Mouse (Mus musculus): ENCODE data around the gene Hist1h3f.
"Not testable (repeated sequence)": the region's sequence is repeated elsewhere in the genome, so short reads cannot be mapped to it uniquely, and the experiment has no call there.

Gene Hist1h3f

DNA sequence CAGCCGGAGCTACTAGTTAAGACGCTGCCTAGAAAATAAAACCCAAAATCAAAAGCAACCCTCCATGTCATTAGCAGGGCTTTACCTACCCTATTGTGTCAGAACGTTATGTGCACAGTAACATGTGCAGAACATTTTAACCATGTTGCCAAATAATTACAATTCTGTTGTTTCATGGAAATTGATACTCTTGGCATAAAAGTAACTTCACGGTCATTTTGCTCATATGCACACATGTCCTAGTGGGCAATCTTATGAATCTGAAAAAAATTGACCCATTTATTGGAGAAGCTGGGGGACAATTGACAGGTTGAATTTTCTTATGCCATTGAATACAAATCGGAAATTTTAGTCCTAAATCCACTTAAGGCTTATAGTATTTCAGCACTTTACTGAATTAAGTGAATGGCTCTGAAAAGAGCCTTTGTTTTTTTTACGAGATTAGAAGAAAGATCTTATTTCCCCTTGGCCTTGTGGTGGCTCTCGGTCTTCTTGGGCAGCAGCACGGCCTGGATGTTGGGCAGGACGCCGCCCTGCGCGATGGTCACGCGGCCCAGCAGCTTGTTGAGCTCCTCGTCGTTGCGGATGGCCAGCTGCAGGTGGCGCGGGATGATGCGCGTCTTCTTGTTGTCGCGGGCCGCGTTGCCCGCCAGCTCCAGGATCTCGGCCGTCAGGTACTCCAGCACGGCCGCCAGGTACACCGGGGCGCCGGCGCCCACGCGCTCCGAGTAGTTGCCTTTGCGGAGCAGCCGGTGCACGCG, 26.6 kb downstream of the Hist1h3f start:
- not testable (repeated sequence) for DNase-seq

DNA sequence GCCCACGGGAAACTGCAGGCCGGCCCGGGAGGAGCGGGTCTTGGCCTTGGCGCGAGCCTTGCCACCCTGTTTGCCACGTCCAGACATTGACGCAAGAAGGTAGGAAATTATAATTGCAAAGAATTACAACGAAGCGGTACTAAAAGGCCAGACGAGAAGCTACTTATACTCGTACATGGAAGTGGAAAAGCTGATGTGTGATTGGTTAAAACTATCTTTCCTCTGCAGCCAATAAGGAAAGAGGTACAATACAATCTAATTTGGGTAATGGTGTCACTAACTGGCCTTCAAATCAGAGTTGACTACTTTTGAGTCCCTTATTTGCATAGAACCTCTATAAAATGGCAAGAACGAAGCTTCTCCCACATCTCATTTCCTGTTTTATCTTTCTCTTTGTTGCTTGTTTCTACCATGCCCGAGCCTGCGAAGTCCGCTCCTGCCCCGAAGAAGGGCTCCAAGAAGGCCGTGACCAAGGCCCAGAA, 27.2 kb downstream of the Hist1h3f start, which contains the start of the genes Hist1h2ae and Hist1h2bg:
Gene Hist1h2ae (minus strand): TSS at position 199 of the 482 bp plus-strand sequence.
Gene Hist1h2bg (plus strand): TSS at position 375 of the 482 bp plus-strand sequence.
- peak; percentile 58 for DNase-seq

DNA sequence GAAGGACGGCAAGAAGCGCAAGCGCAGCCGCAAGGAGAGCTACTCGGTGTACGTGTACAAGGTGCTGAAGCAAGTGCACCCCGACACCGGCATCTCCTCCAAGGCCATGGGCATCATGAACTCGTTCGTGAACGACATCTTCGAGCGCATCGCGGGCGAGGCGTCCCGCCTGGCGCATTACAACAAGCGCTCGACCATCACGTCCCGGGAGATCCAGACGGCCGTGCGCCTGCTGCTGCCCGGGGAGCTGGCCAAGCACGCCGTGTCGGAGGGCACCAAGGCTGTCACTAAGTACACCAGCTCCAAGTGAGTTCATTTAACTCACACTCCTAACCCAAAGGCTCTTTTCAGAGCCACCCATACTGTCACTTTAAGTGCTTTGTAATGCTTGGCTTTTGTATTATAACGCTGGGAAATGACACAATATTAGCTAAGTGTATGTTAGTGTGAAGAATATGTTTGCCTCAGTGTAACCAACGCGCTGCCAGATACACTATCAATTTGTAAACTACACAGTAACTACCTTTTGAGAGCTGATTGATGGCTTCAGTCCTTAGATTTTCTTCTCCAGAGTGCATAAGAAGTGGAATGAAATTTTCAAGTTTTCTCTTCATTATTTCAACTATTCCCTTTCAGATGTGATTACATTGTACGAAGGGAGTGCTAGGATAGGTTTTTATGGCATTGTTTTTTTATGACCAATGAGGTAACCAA, 27.8 kb downstream of the Hist1h3f start:
- not testable (repeated sequence) for DNase-seq

DNA sequence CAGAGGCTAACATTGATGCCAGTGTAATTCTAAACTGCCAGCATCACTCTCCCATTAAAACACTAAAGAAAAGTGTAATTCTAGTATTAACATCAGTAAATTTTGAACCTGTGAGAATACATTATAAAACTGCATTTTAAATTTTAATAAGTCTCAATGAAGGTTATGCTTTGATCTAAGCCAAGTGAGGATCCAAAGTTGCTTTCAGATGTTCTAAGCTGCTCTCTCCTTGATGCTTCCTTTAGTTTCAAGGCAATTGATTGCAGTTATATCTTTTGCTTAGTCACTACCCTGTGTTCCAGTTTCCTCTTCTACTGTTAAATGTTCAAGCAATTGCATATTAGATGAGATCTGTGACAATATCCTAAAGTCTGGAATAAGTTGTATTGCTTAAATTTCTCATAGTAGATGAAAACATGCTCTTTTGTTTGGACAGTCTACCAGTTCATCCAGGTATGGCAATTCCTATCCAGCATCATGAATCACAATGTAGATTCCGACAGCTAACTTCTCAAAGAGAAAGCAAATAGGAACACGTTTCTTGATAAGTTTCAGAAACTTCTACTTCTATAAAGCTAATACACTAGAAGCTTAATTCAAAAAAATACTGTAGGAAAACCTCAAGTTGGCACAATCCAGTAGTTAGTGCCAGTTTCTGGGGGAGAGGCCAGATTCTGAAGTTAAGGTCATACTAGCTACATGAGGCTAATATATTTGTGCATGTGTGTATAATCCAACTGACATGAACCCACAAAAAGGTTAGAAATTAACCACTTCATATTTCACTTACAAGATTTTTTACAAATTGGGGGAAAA, 28.6 kb downstream of the Hist1h3f start:
- no peak for DNase-seq

DNA sequence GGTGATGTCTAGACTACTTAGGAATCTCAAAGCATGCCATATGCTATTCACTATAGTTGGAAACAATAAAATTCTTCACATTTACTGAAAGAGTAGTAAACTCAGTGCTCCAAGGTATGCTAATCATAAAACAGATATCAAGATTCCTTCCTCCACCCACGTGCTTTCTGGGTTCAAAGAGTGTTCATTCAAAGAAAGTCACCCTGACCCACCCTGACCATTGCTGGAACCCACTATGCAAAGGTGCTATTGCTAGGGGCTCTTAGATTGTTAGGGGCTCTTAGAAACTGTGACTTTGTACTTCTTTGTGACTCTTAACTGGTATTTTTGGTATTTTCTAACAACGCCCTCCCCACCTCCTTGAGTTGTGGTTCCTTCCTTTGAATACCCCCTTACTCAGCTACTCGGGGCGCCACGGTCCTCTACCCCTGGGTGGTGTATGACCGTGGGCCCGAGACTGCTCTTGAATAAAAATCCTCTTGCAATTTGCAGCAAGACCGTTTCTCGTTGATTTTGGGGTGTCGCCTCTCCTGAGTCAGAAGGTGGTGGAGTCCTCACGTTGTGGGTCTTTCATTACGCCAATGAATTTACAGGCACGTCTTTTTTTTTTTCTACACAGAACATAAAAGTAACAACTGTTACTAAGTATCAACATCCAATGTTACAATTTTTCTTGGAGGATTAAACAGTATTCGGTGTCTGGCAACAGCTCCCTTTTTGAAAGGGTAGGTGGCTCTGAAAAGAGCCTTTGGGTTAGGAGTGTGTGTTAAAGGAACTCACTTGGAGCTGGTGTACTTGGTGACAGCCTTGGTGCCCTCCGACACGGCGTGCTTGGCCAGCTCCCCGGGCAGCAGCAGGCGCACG, 29.4 kb downstream of the Hist1h3f start:
- not testable (repeated sequence) for DNase-seq

- DNase-seq, result peak; percentile 68
Measured at GRCm38 (mm10) chr13:23573898-23574524, 30.2 kb downstream of the Hist1h3f start, which contains the start of the genes Hist1h2bf and Hist1h2ad. Gene Hist1h2bf, minus strand, starts transcription at chr13:23574196. Gene Hist1h2ad, plus strand, starts transcription at chr13:23574381.

GRCm38 (mm10) chr13:23574546-23575170, 30.8 kb downstream of the Hist1h3f start:
- DNase-seq, result not testable (repeated sequence)

- DNase-seq, result peak; percentile 17
Measured at GRCm38 (mm10) chr13:23575271-23575851, 31.5 kb downstream of the Hist1h3f start, which contains the start of gene Hist1h3d. Gene Hist1h3d, plus strand, starts transcription at chr13:23575763.

GRCm38 (mm10) chr13:23575864-23576313, 32.0 kb downstream of the Hist1h3f start:
- not testable (repeated sequence) for DNase-seq

DNA sequence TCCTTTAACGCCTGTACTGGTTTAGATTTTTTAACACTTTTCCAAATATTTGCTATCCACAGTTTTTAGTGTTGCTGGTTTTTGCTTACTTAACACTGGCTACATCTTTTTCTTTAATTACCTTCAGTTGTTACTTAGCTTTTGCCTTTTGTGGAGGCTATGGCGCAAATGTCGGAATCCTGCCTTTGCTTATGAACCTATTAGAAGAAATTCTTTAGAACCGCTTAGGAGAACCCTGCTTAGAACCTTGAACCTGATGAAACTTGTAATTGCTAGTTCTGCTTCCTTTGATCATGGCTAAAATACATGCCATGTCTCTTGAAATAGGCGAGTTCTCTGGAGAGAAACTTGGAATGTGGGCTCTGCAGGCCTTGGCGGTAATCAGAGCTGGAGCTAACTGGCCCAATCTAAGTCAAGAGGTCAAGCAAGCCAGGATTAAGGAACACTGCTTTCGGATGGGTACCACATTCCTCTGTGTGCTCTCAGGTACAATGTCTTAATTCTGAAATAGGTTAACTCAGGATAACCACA, 32.6 kb downstream of the Hist1h3f start:
- DNase-seq, result no peak

DNA sequence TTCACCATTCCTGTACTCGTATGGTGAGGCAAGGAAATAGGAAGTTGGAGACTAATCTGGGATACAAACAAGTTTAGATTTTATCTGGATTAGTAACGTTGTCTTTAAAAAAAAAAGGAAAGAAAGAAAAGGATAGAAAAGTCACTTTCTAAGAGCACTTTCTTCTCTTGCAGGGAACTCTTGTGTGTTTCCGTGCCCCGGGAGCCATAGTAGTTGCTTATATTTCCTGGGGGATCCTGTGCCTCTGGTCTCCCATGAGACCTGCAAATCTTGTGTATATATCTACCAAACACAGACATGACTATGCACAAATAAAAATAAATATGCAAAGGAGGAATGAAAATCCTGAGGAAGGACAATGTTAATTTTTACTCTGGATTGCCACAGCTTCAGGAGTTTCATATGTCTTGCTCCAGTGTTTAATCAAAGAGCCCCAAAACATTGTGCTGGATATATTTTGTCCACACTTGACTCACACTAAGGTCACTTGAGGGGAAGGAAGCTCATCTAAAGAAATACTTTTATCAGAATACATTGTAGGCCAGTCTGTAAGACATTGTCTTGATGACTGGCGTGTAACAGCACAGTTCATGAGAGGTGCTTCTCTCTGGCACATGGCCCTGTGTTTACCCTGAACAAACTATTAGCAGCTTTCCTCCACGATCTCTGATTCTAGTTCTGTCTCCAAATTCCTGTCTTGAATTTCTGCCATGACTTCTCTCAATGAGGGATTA, 33.2 kb downstream of the Hist1h3f start:
- DNase-seq, result no peak

DNA sequence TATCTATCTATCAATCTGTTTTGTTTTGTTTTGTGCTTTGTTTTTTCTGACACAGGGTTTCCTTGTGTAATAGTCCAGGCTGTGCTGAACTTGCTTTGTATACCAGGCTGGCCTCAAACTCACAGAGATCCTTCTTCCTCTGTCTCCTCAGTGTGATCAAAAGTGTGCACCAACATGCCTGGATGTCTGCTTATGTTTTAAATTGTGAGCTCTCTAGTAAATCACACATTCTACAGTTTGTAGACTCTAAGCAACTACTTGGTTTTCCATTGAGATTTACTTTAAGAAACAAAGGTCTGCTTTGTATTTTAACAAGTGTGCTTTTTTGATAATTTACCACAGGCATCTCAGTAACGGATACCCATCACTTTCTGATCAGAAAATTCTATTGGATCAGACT, 34.0 kb downstream of the Hist1h3f start:
- DNase-seq, result no peak

DNA sequence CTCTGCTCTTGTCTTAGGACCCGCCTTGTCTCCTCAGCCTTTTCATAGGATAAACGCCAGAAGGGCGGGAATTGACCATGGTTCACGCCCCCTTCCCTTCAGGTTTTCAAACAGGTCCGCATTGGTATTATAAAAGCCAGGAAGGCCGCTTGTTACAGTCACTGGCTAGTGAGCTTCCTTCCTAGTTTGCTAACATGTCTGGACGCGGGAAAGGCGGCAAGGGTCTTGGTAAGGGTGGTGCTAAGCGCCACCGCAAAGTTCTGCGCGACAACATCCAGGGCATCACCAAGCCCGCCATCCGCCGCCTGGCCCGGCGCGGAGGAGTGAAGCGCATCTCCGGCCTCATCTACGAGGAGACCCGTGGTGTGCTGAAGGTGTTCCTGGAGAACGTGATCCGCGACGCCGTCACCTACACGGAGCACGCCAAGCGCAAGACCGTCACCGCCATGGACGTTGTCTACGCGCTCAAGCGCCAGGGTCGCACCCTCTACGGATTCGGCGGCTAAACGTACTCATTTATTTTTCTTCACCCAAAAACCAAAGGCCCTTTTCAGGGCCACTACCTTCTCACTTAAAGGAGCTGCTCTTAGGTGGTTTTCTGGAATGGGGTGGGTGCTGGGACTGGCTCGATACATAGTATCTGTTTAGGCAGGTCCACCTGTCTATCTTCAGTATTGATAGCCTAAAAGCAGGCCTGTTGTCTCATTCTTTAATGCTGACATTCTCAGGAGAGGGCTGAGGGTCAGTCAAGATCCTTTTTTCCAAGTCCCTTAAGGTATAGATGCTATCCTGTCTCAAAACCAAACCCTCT, 37.8 kb downstream of the Hist1h3f start, which contains the start of gene Hist1h4d:
Gene Hist1h4d (plus strand): TSS at position 191 of the 811 bp plus-strand sequence.
- DNase-seq, result peak; percentile 95

DNA sequence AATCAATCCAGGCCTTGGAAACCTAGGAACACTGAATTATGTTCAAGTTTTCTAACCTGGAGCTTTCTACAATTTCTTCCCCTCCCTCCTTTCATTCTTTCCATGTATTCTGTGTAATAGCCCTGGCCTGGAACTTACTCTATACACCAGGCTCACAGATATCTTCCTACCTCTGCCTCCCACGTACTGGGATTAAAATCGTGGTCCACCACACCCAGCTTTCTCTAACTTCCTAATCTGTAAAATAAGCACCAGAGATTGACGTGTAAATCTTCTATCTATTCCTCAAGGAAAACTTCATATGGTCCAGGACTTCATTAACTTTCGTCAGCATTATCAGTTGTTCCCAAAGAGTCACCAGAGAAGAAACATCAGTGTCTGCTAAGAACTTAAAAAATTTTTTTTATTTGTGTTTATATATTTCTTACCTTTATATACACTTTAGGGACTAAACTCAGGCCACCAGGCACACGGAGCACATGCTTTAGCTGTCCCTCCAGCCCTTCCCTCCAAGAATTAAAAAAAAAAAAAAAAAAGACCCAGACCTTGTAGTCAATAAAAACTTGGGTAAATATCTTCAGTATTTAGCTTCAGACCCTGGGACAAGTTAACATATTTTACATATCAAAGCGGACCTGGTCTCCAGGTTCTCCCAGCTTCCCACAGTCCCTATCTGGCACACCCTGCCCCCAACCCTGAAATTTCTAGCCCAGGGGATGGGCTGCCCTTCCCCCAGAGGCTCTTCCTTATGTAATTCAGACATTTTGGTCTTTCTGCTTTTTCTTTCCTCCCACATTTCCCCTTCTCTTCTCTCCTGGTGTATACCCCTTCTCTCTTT, 38.6 kb downstream of the Hist1h3f start:
- DNase-seq, result no peak

DNA sequence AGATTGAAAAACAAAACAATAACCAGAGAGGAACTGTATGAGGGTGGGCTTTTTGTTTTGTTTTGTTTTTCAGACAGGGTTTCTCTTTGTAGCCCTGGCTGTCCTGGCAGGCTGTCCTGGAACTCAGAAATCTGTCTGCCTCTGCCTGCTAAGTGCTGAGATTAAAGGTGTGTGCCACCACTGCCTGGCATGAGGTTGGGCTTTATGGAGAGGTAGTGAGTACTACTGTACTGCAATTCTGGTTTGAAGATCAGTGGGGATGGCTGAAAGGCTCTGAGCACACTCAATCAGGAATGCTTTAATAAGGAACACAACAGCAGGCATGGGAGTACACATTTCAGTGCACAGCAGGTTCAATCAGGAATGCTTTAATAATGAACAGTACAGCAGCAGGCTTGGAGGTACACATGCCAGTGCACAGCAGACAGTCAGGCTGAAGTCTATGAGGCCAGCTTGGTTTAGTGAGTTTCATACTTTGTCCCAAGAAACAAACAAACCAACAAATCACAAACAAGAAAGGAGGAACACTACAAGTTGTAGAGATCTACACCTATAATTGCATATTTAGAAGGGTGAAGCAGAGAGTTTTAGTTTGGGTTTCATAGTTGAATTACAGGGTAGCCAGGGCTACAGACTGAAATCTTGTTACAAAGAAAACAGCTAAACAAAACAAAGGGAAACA, 39.7 kb downstream of the Hist1h3f start:
- no peak for DNase-seq

GRCm38 (mm10) chr13:23584331-23584730, 40.5 kb downstream of the Hist1h3f start:
- no peak for DNase-seq

GRCm38 (mm10) chr13:23585029-23585441, 41.2 kb downstream of the Hist1h3f start:
- DNase-seq, result peak; percentile 68
